Mouse (Mus musculus): ENCODE results near the gene 9130008F23Rik.

The 9130008F23Rik gene

DNA sequence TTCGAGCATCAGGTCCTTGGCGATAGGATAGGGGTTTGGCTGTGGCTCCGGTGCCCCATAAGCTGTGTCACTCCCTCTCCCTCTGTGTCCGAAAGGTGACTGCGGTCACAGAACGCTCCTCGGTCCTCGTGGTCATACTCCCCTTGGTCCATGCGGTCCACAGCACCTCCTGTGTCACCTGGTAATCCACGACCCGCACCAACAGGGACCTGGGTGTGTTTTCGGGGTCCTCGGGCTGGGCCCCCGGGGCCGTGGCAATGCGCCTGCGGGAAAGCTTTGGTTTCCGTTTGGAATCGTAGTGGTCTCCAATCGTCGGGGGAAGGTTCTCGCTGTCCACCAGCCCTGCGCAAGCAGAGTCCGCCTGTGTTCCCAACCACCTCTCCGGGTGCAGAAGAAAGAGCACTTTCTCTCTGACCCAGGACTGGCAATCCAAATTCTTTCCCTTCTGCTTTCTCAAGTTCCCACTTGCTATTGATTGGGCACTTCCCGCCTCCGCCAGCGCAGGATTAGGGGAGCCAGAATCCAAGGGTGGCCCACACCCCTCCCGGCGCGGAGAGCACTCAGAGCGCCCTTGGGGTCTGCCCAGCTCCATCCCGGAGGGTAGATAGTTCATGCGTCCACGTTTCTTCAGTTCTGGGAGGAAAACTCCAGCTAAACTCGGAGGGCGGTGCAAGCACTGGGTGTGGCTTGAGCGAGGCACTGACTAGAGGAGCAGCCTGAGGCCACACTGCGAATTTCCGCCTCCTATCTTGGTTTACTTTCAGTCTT is at the start of gene 9130008F23Rik:
Gene 9130008F23Rik, minus strand, starts transcription at position 636 of the 768 bp plus-strand sequence.
- peak; percentile 9 for DNase-seq (ENCODE audit: low read depth, low spot score)

DNA sequence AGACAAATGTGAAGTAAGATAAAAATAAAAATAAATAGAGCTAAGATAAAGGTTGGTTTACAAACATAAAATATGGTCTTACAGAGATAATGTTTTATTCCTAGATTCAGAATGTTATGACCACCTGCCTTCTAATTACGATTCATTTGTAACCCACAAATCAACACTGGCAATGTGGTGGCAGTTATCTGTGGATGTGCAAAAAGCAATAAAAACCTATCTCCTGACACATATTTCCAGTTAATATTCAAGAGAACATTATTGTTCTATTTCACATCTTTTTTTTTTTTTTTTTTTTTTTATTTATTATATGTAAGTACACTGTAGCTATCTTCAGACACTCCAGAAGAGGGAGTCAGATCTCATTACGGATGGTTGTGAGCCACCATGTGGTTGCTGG is 35.1 kb upstream of the 9130008F23Rik start:
- DNase-seq (ENCODE audit: low read depth, low spot score), result no peak

DNA sequence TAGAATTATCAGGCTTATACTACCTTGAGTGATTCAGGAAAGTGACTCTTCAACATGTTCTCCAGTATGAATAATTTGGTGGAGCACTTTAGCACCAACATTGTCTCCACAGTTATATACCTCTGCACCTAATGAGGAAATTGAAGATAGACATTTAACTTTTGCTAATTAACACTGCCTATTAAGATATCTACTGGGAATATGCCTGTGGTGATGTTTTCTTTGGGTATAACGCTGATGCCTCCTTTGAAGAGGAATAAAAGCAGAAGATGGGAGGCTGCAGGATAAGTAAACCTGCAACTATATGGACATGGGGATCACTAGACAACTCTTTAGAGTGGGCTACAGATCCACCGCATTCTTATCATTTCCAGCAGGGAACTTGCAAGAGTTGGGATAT is 33.9 kb upstream of the 9130008F23Rik start, which contains the start of gene Glyatl3:
Gene Glyatl3, minus strand, starts transcription at position 101 of the 400 bp plus-strand sequence.
- no peak for DNase-seq (ENCODE audit: low read depth, low spot score)

DNA sequence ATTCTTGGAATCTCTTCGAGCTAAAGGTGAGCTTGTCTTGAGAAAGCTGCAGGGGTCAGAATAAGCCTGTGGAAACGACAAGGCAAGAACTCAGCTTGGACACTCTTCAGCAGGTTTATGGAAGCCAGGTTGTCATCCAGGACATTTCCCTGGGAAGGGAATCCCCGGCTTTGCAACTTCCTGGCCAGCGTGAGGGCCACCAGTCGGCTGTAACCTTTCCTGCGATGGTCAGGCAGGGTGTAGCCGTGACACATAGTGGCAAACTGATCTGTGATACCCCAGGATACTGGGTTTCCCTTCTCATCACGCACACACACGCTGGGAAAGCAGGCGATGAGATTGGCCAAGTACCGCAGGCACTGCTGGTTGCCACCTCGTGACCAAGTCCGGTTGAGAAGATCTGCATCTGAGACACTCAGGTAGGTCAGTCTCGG is 24.4 kb upstream of the 9130008F23Rik start:
- DNase-seq (ENCODE audit: low read depth, low spot score), result peak; percentile 1

DNA sequence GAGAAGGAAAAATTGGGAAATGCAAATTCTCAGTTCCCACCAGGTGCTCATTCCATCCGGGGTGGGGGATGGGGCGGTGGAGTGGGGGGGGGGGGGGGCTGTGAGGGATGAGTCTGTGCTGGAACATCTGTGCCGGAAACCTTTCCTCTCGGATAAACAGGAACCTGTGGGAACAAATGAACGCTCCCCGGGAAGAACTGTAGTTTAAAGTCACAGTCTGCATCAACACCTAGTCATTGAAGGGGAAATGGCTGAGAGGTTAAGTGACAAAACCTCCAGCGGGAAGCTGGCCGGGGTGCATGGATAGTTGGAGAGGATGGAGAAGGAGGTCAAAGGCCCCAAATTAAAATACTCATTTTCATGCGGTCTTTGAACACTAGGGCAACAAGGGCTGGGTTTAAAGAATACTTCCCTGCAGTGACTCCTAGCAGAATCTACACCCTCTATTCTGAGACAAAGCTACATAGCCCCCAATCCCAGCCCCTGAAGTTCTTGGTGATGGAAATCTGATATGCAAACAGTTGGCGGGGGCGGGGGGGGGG is 23.8 kb upstream of the 9130008F23Rik start:
- DNase-seq (ENCODE audit: low read depth, low spot score), result no peak

DNA sequence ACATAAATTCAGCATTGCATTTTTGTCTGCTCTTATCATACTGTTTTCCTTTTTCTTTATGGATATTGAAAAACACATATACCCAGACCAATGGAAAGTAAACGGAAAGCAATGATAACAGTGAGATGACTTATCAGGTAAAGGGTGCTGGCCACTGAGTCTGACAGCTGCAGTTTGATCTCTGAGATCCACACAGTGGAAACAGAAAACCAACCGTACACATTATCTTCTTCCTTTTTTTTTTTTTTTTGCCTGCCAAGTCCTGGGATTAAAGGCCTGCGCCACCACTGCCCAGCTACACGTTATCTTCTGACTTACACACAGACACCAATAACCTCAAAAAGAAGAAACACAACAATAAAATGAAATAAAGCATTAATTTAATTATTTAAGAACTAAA is 23.0 kb upstream of the 9130008F23Rik start:
- DNase-seq (ENCODE audit: low read depth, low spot score), result no peak

DNA sequence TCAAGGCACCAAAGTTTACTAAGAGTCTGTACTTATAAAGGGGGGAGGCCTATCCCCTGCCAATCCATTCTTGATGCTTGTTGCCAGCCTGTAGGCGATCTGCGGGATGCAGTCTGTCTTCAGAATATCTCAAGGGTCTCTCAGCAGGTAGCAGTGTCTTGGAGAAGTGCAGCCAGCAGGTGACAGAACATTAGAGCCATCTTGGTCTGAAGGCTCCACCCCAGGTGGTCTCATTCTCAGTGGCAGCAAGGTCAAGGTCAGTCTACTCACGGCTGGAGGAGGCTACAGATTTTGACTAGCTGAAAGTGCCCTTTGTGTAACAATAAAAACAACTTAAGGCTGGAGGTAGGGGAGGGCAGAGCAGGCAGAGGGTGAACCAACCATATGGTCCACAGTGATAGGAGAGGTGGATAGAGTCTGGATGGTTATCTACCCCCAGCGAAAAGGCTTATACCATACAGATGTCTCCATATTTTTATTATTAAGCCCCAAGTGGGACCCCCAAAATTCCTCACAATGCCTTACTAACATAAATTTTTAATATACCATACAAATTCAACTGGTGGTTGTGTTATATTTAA is 19.5 kb upstream of the 9130008F23Rik start:
- DNase-seq (ENCODE audit: low read depth, low spot score), result no peak

DNA sequence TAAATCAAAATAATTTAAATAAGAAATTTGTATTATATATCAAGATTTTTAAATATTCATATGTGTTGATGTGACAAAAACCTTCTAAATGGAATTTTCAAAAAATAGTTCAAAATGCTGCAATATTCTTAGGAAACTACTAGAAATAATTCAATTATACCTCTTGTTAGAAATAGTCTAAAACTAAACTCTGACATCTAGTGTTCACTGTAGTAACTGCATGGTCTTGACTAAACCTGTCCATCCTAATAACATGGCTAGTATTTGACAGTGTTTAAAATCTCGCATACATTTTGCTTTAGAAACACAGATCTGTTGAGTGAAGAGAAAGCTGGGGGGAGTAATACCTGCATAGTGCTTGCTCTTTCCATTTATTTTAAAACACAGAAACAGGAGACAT is 16.5 kb upstream of the 9130008F23Rik start:
- peak; percentile 6 for DNase-seq (ENCODE audit: low read depth, low spot score)

DNA sequence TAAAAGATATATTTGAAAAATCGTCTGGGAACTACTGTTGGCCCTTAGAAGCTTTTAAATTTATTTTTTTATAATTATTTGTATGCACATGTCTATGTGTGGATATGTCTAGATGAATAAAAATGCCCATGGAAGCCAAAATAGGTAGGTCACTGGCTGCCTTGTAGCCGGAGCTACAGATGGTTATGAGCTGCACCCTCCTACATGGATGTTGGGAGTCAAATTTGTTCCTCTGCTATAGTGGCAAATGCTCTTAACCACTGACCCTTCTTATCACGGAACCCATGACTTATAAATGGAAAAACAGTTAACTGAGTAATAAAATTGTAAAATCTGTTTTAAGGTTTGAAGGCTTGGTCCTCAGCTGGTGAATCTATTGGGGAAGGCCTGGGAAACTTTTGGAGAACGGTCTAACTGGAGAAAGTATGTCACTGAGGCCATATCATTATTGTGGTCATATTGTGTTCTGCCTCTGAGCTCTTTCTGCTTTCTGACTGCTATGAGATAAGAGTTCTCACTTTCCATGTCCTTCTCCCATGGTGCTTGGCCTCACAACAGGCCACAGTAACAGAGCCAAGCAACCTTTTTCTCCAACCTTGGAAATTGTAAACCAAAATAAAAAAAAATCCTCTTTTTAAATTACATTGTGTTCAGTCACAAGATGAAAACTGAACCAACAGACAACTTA is 7.6 kb upstream of the 9130008F23Rik start:
- DNase-seq (ENCODE audit: low read depth, low spot score), result no peak

DNA sequence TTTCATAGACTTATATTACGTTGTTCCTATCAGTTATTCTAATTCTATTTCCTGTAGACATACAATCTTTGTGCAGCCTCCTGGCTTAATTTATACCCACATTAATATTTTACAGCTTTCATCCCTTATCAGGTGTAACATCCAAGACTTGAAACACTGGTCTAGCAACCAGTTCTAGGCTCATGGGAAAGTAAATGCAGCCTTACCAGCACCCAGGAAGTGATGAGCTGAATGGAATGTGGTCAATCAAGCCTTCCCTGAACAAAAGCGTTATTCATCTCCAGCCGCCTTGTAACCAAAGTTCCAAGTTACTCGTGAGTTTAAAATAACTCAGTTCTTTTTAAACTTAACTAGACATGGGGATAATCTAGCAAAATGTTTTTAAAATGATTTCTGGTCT is 4.8 kb upstream of the 9130008F23Rik start:
- no peak for DNase-seq (ENCODE audit: low read depth, low spot score)

DNA sequence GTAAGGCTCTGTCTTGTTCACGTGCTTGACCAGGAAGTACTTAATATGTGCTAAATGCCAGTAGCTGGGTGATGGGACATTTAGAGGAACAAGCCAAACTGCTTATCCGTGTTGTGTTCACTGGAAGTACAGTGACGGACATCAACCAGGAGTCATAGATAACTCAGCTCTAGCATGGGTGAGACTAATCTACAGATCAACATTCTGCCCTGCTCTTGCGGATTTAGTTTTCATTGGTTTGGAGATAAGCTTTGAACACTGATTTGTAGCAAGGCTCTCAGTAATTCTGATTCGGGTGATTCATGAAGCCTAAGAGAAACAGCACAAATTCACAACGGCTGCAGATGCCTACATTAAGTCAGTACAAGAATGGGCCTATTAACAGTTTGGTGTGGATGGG is 1.8 kb upstream of the 9130008F23Rik start:
- DNase-seq (ENCODE audit: low read depth, low spot score), result no peak

DNA sequence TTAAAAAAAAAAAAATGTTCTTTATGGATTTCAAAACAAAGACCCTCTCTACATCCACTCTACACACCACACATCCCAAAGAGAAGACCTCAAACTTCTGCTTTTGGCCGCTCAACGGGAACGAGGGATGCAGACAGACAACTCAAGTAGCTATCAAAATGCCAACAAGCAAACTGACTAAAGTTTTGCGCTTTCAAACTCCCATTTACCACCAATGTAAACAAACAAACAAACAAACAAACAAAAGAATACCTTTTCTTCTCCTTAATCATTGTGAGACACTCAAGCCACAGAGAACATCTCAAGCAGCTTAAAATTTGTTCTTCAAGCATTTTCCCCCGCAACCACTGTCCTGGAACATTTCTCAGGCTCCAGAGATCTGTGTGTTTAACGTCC is 833 bp downstream of the 9130008F23Rik start:
- DNase-seq (ENCODE audit: low read depth, low spot score), result no peak

DNA sequence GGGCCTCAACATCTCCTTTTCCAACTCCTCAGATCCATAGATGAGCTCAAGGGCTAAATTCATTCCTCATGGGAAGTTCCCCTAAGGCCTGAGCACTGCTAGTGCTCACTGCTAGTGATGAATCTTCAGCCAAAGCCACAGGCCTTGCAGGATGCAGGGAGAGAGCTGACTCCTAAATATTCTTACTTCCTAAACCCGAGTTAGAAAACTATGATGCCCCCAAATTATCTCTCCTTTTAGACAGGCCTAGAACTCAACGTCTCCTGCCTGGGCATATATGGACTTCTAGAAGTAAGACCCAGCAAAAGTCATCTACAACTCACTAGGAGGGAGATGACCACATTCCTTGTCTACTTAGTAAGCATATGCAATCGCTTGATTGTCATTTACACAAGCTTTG is 2.6 kb downstream of the 9130008F23Rik start:
- no peak for DNase-seq (ENCODE audit: low read depth, low spot score)

DNA sequence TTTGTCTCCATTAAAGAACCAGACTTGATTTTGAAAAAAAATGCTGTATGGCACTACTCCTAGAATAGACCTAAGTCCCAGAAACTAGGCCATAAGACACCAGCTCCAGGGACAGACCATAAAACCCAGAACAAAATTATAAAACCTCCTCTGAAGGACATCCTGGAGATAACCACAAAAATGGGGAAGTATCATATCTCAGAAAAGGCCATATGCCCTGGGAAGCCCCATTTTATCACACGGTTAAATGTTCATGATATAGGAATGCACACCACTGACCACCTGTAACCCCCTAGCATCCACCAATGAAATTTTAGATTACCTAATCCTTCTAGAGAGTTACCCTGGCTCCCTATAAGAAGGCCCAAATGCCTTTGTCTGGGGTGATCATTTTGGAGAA is 4.8 kb downstream of the 9130008F23Rik start:
- no peak for DNase-seq (ENCODE audit: low read depth, low spot score)

DNA sequence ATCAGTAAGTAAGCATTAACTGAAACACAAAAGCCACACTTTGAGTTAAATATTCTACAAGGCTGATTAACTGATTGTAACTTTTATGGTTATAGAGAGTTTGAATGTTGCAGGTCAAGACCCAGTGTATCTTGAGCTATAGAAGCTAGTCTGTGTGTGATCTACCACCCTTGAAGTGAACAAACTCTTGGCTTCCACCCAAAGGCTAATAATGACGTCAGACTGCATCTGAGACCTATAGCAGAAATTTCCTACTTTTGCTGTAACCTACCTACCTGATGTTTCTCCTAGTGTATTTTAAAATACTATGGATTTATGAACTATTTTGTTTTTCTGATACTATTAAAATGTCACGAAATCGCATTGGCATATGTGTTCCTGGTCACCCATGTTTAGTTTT is 5.7 kb downstream of the 9130008F23Rik start:
- no peak for DNase-seq (ENCODE audit: low read depth, low spot score)

DNA sequence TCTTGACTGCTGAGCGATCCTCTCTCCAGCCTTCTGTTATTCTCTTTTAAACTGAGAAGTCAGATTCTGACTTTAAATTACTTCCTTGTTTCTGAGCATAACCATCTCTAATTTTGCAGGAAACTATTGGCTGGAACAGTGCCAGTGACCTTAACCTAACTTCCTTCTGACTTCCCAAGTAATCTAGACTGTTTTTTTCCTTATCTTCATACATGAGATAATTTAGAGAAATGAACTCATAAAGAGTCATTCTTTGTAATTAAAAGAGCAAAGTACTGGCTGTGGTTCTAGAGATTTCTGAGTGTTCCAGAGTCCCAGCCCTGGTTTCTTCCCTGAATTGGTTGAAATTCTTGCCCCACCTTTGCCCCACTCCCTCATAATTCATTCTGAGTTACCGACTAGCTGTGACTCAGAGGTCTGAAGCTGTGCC is 6.8 kb downstream of the 9130008F23Rik start:
- DNase-seq (ENCODE audit: low read depth, low spot score), result no peak

DNA sequence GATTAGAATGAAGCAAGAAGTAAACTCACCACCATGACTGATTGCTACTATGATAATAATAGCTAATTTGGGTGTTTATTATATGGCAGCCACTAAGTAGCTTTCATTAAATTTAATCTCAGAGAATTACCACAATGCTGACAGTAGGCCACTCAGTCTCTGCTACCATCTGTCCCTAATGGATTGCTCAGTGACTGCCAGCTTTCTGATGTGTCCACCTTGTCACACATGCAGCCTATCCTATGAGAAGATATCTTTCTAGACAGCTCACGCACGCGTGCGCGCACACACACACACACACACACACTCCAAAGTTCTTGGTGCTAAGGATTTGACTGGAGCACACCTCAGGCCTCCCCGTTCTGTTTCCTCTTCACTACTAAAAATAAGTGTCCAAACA is 7.7 kb downstream of the 9130008F23Rik start:
- no peak for DNase-seq (ENCODE audit: low read depth, low spot score)

DNA sequence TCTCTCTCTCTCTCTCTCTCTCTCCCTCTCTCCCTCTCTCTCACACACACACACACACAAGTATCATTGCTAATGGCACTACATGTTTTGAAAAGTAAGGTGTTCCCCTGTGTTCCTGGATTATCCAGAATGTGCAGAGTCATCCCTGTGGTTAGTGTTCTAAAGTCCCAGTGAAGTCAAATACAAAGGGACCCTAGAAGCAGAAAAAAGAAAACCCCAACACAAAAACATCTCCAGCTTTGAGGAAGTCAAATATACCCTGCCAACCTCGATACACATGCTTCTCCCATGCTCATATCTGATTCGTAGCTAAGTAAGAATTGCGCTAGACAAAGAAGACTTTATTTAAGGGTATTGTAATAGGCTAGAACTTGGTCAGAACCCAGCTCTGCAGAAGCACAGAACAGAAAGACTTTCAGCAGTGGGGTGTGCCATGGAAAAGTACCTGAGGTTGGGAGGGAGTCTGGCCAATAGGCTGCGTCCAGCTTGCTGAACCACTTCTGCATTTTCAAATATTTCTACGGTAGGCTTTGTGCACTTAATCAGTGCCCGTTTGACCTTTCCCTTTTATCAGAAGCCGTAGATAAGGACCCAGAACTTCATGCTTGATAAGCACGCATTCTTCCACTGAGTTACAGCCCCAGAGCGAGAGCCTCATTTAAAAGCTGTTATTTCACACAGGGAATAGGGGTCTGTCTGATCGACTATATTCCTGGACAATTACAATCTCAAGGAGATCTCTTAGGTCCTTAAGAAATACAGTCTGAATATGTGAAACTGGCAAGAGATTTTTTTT is 11.2 kb downstream of the 9130008F23Rik start:
- DNase-seq (ENCODE audit: low read depth, low spot score), result no peak

DNA sequence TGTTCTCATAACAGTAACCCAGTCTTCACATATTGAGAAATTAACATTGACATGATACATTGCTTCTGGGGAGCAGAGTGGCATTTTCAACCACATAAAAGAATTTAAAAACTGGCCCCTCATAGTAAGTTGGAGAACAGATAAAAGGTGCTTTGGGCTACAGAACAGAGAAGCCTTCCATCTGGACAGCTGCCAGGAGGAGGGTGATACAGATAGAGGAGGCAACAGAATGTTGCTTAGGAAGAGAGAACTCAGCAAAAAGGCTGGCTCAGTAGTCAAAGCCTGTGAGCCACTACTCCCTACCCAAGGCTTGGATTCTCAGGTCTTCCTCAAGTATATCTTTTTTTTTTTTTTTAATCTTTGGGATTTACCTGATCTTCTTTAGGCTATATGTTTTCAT is 25.3 kb downstream of the 9130008F23Rik start:
- DNase-seq (ENCODE audit: low read depth, low spot score), result no peak

DNA sequence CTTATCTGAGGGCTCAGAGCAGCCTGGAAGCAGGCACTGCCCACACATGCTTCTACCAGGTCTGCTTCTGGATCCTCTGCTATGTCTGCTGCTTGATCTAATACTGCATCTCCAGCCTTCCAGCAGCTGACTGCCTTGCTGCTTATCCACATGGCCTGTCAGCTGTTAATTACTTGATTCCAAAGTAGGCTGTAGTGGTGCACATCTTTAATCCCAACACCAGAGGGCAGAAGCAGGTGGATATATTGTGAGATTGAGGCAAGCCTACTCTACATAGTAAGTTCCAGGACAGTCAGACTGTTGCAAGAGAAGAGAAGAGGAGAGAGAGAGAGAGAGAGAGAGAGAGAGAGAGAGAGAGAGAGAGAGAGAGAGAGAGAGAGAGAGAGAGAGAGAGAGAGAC is 43.1 kb downstream of the 9130008F23Rik start:
- DNase-seq (ENCODE audit: low read depth, low spot score), result no peak

DNA sequence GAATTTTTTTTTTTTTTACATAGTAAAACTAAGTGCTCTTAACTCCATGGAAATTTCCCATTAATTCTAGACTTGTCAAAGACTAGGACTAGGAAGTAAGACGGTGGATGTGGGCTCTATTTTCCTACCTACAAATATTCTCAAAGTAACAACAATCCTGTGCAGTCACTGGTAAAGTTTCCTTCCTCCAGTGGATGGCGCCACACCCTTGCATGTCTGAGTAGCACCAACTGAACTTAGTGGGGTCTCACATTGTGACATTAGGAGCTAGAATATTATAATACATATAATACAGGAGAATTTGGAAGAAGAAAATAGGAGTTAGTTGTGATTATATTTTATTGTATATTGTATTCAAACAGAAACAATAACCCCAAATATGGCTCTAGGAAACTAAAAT is 48.5 kb downstream of the 9130008F23Rik start:
- DNase-seq (ENCODE audit: low read depth, low spot score), result no peak

Data from CD4-positive, CD25-positive, alpha-beta regulatory T cell, adult 2 months (primary cell).